Mouse (Mus musculus) T-helper 17 cell (primary cell): ENCODE results near the gene Smyd3.

Experiments used
- in situ Hi-C, 2 experiments: fragments of 300-600 bp; cut with MboI, MseI; formaldehyde crosslinking; loops; 1 replicate in 1 of 2; 2 replicates in 1 of 2; pipeline ENCODE4 v1.15.1; 2025; ENCODE audit warnings: high pct_unique_total_duplicates in 2 of 2

Gene Smyd3

GRCm38 (mm10) chr1:179519901-179520300 lies 2.1 kb upstream of the Smyd3 start:
- in situ Hi-C loops = no loop called here

GRCm38 (mm10) chr1:179516941-179517712 lies 714 bp downstream of the Smyd3 start:
- in situ Hi-C loops = no loop called here

- in situ Hi-C loops = no loop called here
These were observed 5.9 kb downstream of the Smyd3 start for GRCm38 (mm10) chr1:179511895-179512294.

- in situ Hi-C loops = no loop called here
These were observed 7.1 kb downstream of the Smyd3 start for GRCm38 (mm10) chr1:179510546-179511340.

DNA sequence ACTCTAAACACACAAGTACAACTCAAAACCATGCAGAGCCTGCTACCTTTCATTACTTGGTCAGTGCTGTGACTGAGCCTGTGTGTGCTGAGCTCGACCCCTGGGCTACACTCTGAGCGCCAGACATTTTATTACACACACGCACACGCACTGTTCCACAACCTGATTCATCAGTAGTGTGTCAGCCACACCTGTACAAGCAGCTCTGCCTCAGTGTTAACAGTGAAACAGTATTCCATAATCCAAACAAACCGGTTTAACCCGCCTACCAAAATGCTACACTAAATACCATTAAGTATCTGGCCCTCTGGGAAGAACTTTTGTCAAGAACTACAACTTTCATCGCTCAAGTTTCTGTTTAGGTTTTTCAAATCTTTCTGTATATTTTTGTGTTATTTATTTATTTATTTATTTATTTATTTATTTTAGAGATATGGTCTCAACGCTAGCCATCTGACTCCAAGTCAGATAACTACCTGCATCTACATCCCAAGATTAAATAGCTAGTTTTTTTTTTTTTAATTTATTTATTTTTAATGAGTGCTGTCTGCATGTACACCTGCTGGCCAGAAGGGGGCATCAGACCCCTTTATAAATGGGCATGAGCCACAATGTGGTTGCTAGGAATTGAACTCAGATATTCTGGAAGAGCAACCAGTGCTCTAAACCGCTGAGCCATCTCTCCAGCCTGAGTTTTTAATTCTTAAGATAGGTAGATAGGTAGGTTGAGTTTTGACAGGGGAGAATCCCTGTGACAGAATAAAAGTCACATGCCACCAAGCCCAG lies 11.1 kb downstream of the Smyd3 start:
- in situ Hi-C loops = loop anchor here in 1 of 2 experiments (10.0 kb wide), 1 partner anchor 118 kb away; no protein-coding TSS in a partner anchor

DNA sequence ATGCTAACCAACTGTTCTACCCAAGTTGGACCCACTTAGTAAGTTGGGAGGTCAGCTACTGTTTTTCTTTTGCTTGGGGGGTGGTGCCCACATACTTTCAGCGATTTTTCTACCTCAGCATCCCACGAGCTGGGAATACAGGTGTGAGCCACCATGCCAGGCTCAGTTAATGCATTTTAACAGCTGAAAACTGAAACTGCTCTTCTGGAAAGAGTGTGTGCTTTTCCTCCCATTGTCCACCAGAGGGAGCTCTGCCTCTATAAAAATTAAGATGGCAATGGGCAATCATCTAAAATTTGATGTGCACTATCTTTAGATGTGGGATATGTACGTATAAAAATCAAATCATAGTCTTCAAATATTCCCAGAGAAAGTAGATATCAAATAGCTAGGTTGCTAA lies 15.3 kb downstream of the Smyd3 start:
- in situ Hi-C loops = loop anchor here (5.0 to 10.0 kb wide), 3 partner anchors 122 to 235 kb away; no protein-coding TSS in a partner anchor

GRCm38 (mm10) chr1:179499257-179499656 lies 18.6 kb downstream of the Smyd3 start:
- in situ Hi-C loops = no loop called here

GRCm38 (mm10) chr1:179492908-179493307 lies 24.9 kb downstream of the Smyd3 start:
- in situ Hi-C loops = no loop called here

DNA sequence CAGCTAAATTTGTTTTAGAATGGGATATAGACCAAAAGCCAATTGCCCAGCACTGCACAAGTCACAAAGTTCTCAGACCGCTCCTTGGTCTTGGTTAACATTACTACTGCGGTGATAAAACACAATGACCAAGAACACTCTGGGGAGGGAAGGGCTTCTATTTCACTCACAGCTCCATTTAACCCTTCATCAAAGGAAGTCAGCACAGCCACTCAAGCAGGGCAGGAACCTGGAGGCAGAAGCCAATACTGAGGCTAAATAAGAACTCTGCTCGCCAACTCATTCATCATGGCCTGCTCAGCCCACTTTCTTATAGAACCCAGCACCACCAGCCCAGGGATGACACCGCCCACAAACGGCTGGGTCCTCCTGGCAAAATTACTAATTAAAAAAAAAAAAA lies 29.3 kb downstream of the Smyd3 start:
- in situ Hi-C loops = no loop called here

DNA sequence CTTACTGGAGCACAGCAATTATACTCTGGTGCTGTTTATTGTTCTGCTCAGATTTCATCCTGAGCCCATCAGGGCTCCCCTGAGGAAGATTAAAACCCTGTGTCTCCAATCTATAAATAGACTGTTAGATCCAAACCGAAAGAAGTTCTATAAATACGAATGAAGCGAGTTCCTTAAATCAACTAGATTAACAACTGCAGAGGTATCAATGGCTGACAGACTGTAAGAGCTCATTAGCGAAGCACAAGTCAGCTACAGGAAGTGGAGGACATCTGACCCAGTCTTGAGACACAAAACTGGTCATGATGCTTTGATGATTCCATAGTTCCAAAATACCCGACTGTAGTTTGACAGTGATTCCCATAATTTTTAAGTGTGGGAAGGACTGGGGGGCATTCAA lies 29.9 kb downstream of the Smyd3 start:
- in situ Hi-C loops = no loop called here

DNA sequence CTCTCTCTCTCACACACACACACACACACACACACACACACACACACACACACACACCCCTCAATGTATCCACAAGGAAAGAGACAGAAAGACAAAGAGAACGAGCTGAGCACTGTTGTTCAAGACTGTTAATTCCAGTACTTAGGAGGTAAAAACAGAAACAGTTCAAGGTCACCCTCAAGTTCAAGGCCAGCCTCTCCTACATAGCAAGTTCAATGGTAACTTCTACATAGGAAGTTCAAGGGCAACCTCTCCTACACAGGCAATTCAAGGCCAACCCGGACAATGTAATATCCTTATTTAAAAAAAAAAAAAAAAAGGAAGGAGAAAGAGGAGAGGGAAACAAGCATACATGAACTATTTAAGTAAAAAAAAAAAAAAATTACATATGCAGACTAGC lies 30.6 kb downstream of the Smyd3 start:
- in situ Hi-C loops = no loop called here

- in situ Hi-C loops = no loop called here
These were observed 31.9 kb downstream of the Smyd3 start for GRCm38 (mm10) chr1:179485784-179486540.

- in situ Hi-C loops = no loop called here
These were observed 37.0 kb downstream of the Smyd3 start for GRCm38 (mm10) chr1:179480862-179481261.

DNA sequence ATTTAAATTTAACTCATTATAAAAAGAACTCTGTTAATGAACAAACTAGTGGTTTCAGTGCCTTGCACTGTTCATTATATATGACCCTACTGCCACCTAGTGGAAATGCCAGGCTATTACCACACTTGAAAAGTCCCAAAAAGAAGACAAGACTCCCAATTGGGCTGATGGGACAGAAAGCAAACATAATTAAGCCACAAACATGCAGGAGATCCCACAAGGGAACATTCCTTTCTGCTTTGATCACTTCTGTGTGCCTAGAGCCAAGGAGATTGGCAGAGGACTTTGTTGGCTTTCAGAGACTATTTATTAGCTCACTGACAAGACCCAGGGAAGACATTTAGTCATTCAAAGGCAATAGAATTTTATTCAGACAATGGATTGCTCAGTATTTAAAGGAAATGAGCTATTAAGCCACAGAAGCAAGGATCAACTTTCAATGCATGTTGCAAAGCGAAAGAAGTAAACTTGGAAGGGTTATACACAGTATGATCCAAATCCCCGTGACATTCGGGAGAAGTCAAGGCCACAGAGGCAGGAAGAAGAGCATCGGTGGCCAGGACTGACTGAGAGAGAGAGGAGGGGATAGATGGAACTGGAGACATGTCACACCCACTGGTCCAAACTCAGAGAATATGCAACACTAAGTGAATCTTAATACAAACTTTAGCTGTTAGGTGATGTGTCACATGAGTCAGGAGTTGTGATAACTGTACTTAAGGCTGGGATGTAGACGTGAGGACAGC lies 40.5 kb downstream of the Smyd3 start:
- in situ Hi-C loops = loop anchor here in 1 of 2 experiments (10.0 kb wide), 1 partner anchor 953 kb away; the partner anchor contains the start of gene Kif26b

DNA sequence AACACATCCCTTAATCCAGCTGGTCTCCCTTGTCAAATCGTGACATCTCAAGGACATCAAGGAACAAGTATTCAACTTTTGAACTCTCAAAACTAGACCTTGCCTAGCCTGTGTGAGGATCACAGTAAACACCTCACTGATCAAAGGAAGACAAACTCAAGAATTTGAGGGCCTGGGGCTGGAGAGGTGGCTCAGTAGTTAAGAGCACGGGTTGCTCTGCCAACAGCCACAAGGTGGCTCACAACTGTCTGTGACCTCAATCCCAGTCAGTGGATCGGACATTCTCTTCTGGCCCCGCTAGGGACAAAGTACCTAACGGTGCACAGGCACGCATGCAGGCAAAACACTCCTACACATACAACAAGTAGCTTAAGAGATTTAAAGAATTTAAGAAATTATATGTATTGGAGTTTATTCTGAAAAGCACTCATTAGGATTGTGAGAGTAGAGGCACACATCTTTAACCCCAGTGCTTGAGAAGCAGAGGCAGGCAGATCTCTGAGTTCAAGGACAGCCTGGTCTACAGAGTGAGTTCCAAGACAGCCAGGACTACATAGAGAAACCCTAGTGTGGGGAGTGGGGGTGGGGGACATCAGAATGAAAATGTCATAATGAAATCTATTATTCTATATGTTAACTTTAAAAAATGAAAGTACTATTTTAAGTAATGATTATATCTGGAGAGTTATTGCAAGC lies 41.2 kb downstream of the Smyd3 start:
- in situ Hi-C loops = loop anchor here in 1 of 2 experiments (10.0 kb wide), 1 partner anchor 952 kb away; the partner anchor contains the start of gene Kif26b

GRCm38 (mm10) chr1:179474776-179475175 lies 43.1 kb downstream of the Smyd3 start:
- in situ Hi-C loops = loop anchor here in 1 of 2 experiments (10.0 kb wide), 1 partner anchor 950 kb away; the partner anchor contains the start of gene Kif26b

GRCm38 (mm10) chr1:179473920-179474643 lies 43.8 kb downstream of the Smyd3 start:
- in situ Hi-C loops = loop anchor here in 1 of 2 experiments (10.0 kb wide), 1 partner anchor 949 kb away; the partner anchor contains the start of gene Kif26b

DNA sequence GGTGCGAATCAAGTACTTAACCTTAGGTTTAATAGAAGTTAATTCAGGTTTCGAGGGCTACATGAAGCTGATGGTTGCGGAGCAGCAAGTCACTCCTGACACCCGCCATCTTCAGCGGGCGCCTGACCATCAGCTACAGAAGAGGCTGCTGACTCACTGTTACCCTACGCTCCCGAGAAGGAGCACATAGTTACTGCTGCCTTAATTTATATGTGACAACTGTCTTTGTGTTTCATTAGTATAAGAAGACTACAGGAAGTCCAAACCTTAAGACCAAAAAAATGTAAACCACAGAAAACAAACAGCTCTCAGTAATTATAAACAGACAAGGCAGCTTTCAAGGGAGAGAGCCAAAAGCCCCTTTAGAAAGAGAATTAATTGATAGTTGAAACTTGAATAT lies 49.9 kb downstream of the Smyd3 start:
- in situ Hi-C loops = no loop called here

DNA sequence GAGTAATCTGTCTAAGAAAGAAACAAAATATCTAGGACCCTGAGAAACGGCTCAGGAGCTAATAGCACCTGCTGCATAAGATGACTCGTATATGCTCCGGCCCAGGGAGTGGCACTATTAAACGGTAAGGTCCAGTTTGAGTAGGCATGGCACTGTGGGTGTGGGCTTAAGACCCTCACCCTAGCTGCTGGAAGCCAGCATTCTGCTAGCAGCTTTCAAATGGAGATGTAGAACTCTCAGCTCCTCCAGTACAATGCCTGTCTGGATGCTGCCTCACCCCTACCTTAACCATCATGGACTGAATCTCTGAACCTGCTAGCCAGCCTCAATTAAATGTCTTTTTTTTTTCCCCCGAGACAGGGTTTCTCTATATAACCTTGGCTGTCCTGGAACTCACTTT lies 55.5 kb downstream of the Smyd3 start:
- in situ Hi-C loops = no loop called here
